Mouse (Mus musculus) spleen, postnatal 4 days (tissue): ENCODE measurements around the gene Plvap.

Experiments used
- DNase-seq, 2 experiments: peaks; one replicate each; pipeline ENCODE4 v3.0.0; 2022; ENCODE audit warnings: low spot score in 2 of 2

The Plvap gene

DNA sequence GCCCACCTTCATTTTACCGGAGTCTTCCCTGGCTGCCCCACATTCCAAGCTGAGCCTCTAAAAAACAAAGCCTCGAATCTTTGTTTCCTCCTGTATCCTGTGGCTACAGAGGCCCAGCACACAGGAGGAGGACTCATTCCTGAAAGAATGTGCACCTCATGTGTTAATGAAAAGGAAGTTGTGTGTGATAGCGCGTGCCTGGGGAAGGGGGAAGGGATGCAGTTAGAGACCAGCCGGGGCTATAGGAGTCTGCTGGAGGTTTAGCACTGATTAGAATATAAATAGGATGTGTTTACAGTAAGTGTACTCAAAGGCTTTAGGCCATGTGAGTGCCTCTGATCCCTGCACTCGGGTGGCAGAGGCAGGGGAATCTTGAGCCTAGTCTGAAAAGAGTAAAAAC, 14.7 kb upstream of the Plvap start:
- DNase-seq = no peak

DNA sequence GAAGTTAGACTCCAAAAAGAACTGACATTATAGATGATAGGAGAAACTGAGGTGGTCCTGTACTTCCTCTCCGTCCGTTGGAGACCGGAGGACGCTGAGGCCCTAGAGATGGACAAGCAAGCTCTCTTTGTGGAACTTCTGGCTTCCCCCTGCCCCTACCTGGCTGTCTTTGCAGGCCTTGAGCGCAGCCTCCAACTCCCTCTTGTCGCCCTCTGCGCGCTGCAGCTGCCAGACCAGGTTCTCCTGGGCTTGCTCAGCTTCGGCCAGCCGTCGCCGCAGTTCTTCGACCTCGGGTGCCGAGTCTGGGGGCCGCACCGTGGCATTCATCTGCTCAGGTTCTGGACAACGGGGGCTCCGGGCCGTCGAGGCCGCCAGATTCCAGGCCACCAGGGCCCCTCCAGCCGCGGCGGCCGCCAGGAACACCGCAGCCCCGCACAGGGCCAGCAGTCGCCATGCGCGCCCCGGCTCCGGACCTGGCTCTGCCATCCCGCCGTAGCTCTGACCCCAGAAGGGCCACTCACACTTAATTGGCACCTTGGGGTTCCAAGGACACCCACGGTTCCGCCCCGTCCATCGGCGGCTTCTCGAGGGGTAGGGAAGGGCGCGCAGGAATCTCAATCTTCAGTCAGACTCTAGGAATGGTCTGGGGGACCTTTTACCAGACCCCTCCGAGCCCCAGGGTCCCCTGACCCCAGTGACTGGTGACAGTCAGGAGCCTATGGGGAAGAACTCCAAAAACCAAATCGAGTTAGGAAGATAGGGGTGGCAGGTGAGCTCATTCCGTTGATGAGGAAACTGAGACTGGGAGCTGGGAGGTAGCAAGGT, 13.9 kb upstream of the Plvap start, which contains the start of gene Ccdc194:
TSS of gene Ccdc194 (minus strand) at position 486 of the 825 bp plus-strand sequence.
- no peak for DNase-seq

DNA sequence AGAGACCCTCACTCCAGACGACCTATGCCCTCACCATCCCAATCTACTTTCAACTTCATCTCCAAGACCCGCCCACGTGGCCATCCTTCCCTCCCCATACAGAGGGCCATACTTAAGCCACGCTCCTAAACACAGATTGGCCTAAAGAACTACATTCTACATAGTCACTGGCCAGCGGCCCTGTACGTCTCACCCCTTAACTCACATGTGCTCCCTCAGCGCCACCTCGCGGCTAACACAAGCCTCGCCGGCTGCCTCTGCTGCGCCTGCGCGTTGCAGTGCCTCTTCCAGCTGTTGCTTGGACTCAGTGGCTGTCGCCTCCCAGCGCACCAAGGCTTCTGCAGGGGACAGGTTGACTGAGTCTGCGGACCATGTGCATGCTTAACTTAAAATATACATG, 10.1 kb upstream of the Plvap start:
- peak; percentile 91 to 97 for DNase-seq

- peak in 1 of 2 experiments; percentile 48 for DNase-seq
These were observed 7.7 kb upstream of the Plvap start for GRCm38 (mm10) chr8:71519037-71519825.

DNA sequence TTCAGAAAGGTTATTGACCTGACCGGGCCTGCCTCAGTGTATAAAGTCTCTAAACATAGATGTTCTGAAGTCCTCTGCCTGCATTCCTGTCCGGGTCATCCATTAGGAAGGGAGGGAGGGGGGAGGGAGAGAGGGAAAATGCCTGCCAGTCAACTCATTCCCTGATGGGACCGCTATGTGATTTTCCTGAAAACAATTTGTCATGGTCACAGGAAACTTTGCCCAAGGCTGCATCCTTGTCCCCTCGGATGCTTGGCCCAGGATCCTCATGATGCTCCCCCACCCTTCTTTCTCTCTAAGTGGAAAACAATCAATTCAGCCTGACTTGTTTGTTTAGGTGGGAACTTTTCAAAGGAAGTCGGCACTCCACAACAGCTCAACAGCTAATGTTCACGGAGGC, 5.2 kb upstream of the Plvap start:
- no peak for DNase-seq

- DNase-seq = no peak
These were observed 3.5 kb upstream of the Plvap start for GRCm38 (mm10) chr8:71515043-71515442.

- DNase-seq = no peak
These were observed 1.6 kb upstream of the Plvap start for GRCm38 (mm10) chr8:71513018-71513754.

DNA sequence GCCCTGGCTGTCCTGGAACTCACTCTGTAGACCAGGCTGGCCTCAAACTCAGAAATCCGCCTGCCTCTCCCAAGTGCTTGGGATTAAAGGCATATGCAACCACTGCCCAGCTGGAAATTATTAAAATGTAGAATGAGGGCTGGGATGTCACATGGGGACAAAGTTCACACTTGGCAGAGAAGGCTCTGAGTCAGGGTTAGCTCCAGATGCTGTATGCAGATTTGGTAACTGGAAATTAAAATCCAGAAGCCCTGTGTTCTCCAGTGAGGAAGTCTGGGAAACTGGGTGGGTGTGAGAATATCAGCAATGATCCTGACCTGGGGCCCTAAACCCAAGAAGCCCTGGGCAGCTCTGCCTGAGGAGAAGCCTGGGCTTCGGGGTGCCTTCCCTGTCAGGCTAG, 2.2 kb downstream of the Plvap start:
- no peak for DNase-seq

DNA sequence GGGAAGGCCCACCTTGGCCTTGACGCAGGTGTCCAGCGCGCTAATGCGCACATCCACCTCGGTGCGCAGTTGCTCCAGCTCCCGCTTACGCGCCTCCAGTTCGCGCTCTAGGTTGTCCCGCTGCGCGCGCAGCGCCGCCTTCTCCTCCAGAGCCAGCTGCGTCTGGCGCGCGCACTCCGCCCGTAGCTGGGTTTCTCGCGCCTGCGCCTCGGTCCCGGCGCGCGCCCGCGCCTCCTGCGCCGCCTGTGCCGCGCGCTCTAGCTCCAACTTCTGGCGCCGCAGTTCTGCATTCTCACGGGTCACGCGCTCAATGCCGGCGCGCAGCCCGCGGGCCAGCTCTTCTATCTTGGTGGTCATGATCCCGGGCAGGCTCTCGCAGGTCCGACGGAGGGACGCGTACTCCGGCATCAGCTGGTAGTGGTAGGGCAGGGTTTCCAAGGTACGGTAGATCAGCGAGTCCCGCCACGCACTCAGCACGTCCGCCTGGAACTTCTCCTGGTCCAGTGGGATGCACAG, 3.9 kb downstream of the Plvap start:
- DNase-seq = peak; percentile 44 to 76

GRCm38 (mm10) chr8:71505979-71506378, 5.6 kb downstream of the Plvap start:
- DNase-seq = no peak

GRCm38 (mm10) chr8:71505326-71505725, 6.2 kb downstream of the Plvap start:
- no peak for DNase-seq

- DNase-seq = no peak
These were observed 7.2 kb downstream of the Plvap start for GRCm38 (mm10) chr8:71504349-71504748.

GRCm38 (mm10) chr8:71498816-71499690, 12.5 kb downstream of the Plvap start:
- DNase-seq = no peak

DNA sequence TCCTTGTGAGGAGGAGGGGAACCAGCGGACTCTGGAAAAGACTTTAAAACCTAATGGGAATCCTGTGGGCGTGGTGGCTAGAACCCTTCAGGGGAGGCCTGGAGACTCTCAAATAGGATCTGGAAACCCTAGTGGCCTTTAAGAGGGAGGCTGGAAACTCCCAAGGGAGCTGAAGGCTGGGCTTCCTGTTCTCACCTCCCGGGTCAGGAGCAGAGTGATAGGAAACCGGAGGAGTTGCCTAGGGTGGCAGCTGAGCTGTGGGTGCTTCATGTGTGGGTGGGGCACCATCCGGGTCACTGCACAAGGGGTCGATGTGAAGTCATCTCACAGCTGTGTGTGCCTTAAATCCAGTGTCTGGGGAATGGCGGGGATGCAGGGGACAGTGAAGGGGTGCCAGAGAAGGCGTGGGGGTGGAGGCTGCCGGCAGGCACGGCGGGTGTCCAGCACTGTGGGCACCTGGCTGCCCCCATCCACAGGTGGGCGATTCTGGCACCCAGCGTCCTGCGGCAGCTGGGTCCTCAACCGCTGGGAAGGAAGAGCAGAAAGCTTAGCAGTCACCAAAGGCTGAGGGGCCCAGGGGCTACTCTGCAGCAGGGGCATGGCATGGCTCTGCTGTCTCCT, 13.6 kb downstream of the Plvap start:
- no peak for DNase-seq

DNA sequence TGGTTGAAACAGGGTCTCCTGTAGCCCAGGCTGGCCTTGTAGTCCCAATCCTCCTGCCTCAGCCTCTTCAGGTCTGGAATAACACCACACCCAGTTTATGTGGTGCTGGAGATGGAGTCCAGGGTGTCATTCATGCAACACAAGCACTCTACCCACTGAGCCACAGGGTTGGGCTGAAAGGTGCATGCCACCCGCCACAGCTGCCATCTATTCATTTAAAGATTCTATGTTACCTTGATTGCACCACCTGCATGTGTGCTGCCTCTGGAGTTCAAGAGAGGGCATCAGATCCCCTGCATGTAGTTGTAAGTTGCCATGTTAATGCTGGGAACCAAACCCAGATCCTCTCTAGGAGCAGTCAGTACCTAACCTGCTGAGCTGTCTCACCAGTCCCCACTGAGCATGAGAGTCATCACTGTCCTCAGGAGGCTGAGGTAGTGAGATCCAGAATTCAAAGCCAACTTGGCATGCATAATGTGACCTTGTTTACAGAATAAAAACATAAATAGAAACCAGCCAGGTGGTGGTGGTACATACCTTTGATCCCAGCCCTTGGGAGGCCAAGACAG, 14.4 kb downstream of the Plvap start:
- no peak for DNase-seq

DNA sequence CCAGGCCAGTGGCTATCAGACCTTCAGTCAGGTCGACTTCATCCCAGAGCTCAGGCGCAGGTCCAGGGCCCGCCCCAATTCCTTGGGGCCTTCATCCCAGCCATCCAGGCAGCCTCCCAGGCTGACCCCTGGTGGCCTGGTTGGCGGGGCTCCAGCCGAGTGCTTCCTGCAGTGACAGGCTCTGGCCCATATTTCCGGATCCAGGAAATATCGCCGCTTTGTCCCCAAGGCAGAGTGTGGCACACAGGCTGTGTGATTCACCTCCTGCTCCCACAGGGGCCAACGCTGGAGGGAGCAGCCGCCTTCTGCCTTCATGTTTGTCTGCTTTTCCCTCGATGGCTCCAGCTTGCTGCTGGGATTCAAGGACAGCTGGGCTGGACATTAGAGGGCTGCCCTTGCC, 15.1 kb downstream of the Plvap start:
- DNase-seq = peak; percentile 57 to 74

- no peak for DNase-seq
These were observed 15.7 kb downstream of the Plvap start for GRCm38 (mm10) chr8:71495811-71496210.

DNA sequence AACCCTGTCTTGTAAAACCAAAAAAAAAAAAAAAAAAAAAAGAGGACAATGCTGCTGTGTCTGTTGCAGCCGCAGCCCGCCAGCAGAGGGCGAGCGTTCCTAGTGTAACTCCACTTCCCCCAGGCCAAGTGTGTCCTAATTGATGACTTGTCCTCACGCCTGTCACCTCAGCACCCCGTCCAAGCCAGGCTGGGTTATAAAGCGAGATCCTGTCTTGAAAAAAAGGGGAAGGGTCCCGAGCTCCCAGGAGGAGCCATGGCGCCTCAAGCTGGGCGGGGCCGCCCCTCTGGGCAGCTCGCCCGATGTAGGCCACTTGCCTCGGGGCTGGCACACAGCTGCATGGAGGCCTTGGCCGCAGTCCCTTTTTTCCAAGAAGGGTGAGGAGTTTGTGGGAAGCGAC, 16.5 kb downstream of the Plvap start:
- peak; percentile 82 to 93 for DNase-seq

DNA sequence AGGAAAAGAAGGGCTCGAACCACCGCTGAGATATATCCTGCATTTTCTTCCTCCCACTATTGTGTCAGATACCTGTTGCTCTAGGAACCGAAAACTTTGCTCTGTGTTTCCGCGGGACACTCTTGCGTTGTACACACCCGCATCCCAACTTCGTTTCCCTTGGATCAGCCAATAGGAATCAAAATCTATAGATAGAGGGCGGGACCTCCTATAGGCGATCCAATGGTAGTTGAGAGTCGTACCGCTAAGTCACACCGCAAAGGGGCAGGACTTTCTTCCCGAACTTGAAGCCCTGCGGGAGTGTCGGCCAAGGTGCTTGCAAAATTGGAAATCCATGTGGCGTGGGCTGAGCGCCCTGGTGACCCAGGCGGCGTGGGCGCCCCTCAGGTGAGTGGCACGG, 23.1 kb downstream of the Plvap start:
- DNase-seq = peak; percentile 89 to 93
